ENCODE assay signal across 9 mouse cellular contexts in the genomic region with DNA sequence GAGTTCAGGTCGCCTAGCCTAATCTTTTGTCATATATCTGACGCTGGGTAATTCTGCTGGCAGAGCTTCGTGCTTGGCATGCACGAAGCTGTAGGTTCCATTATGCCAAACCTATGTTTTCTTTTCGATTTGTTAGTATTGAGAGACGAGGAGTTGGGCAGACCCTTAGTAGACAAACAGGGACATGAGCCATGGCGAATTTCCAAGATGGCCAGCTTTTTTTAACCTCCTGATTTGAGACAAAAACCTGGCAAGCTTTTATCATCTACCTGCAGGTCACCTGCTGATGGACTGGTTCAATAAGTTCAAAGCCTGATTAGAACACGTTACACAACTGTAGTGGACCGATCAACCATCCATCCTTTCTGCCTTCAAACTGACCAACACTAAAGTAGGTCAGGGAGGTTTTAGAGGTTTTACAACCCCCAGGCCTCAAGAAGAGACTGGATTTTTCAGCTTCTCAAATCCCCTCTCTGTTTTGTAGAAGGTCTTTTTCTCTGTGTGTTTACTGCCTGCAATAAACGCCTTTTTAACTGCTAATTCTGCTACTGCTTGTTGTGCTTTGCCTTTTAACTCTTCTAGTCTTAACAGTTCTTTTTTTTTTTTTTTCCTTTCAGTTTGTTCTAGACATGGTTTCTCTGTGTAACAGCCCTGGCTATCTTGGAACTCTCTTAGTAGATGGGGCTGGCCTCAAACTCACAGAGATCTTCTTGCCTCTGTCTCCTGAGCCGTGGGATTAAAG. TPM values are rescaled to one million over a fixed set of nuclear protein-coding genes. Genes with fewer than 3 reads are reported as not detected.
A peak's percentile ranks its signal among the peaks of the same experiment; 100 is the strongest.
DNase-seq lines count a peak whose midpoint lies in the region; ATAC-seq lines count a peak whose summit lies in the region.
"Had no signal": no experiment of that assay in that cellular context is flagged by ENCODE, and none has a peak within 500 bp of the region (broad histone marks: within the 10 kb centered on the region; RNA-seq: fewer than 3 reads in every experiment).

No protein-coding gene starts in this region.

- H3K4me3 ChIP-seq in heart, embryonic 14.5 days (ENCODE audit: control insufficient read depth in 1 of 2, insufficient read depth in 1 of 2, low read depth in 1 of 2, low read length in 2 of 2), result peak overlapping the region; percentile 93 to 94
- peak overlapping the region; percentile 90 for H3K4me3 ChIP-seq in limb, embryonic 12.5 days (replicated peaks)
- H3K4me3 ChIP-seq in neural tube, embryonic 13.5 days, result peak overlapping the region; percentile 68

- H3K4me1 ChIP-seq in heart, embryonic 14.5 days (ENCODE audit: control insufficient read depth in 2 of 2, insufficient read depth in 2 of 2, low read length in 2 of 2), result peaks cover 3 to 18% of the 10 kb centered on the region in 2 experiments; a peak in 3 of 4 replicates
- peaks cover 11% of the 10 kb centered on the region for H3K4me1 ChIP-seq in limb, embryonic 12.5 days (replicated peaks)
- H3K4me1 ChIP-seq in neural tube, embryonic 13.5 days (replicated peaks), result peaks cover 32% of the 10 kb centered on the region

- DNase-seq in gastrocnemius, adult 18-20 months (ENCODE audit: low spot score), result peak; percentile 24
- DNase-seq in gastrocnemius, postnatal 14 days, result no peak
- DNase-seq in spleen, postnatal 10 days (ENCODE audit: low spot score in 2 of 2), result peak; percentile 37 to 49
- no peak for DNase-seq in spleen, adult 12 weeks (ENCODE audit: low spot score)
- no peak for DNase-seq in layer of hippocampus, adult 9-11 months

- H3K4me2 ChIP-seq in heart, embryonic 14.5 days (ENCODE audit: low read length), result peak overlapping the region; percentile 81
- peak overlapping the region; percentile 77 for H3K4me2 ChIP-seq in limb, embryonic 12.5 days
- peak overlapping the region; percentile 79 for H3K4me2 ChIP-seq in neural tube, embryonic 13.5 days

- no peaks in the 10 kb centered on the region for H3K36me3 ChIP-seq in heart, embryonic 14.5 days (ENCODE audit: control insufficient read depth, insufficient read depth, low read length)
- peaks cover 2% of the 10 kb centered on the region; the same call in 1 of the 2 replicates for H3K36me3 ChIP-seq in limb, embryonic 12.5 days
- H3K36me3 ChIP-seq in neural tube, embryonic 13.5 days, result no peaks in the 10 kb centered on the region

- no peaks in the 10 kb centered on the region for H3K27me3 ChIP-seq in heart, embryonic 14.5 days (ENCODE audit: control insufficient read depth, insufficient read depth, low read length)
- no peaks in the 10 kb centered on the region for H3K27me3 ChIP-seq in limb, embryonic 12.5 days
- H3K27me3 ChIP-seq in neural tube, embryonic 13.5 days, result no peaks in the 10 kb centered on the region

- intact Hi-C loops in gastrocnemius, postnatal 14 days (cut with DNase I; ENCODE audit: low total_unique reads), result no loop called here

- no peaks in the 10 kb centered on the region for H3K9me3 ChIP-seq in heart, embryonic 14.5 days (ENCODE audit: control insufficient read depth, low read length)
- H3K9me3 ChIP-seq in limb, embryonic 12.5 days, result no peaks in the 10 kb centered on the region
- no peaks in the 10 kb centered on the region for H3K9me3 ChIP-seq in neural tube, embryonic 13.5 days

- peak overlapping the region; percentile 96 to 98 for H3K27ac ChIP-seq in heart, embryonic 14.5 days (replicated peaks in 1 of 2; ENCODE audit: control insufficient read depth in 1 of 2, insufficient read depth in 1 of 2, low read depth in 2 of 2, low read length in 2 of 2)
- H3K27ac ChIP-seq in limb, embryonic 12.5 days, result peak overlapping the region; percentile 98
- H3K27ac ChIP-seq in neural tube, embryonic 13.5 days (replicated peaks), result peak overlapping the region; percentile 50

- no peak for ATAC-seq in heart, embryonic 14.5 days (ENCODE audit: insufficient number of reproducible peaks, insufficient read depth, low FRiP score, low read depth)
- no peak for ATAC-seq in limb, embryonic 12.5 days (ENCODE audit: insufficient number of reproducible peaks, insufficient read depth, low FRiP score, low TSS enrichment, low read depth)
- ATAC-seq in neural tube, embryonic 13.5 days (ENCODE audit: low read depth), result peak; percentile 3; the same call in 1 of the 2 replicates

- 31% methylated on average over 11 of the region's 11 CpGs for WGBS in heart, embryonic 14.5 days
- 25% methylated on average over 11 of the region's 11 CpGs for WGBS in limb, embryonic 12.5 days
- 19% methylated on average over 11 of the region's 11 CpGs for WGBS in neural tube, embryonic 13.5 days

- peak overlapping the region; percentile 96 for H3K9ac ChIP-seq in heart, embryonic 14.5 days (ENCODE audit: low read length)
- H3K9ac ChIP-seq in limb, embryonic 12.5 days (replicated peaks), result peak overlapping the region; percentile 93; the same call in 1 of the 2 replicates
- H3K9ac ChIP-seq in neural tube, embryonic 13.5 days, result peak overlapping the region; percentile 51

RNA-seq across cellular contexts. Expression of gene Ahctf1, which starts 0.8 kb away (rescaled TPM):
- 10 to 100 TPM; 15.0 to 17.5 TPM for total RNA-seq in gastrocnemius, adult 18-20 months (2021)
- 10 to 100 TPM; 14.8 to 17.8 TPM for total RNA-seq in gastrocnemius, postnatal 14 days (2021)
- polyA plus RNA-seq in heart, embryonic 14.5 days (2014; fragmentation: Nextera tagmentation; extraction: Ambion mirVana), result 18.9 and 20.0 TPM in 2 replicates
- polyA plus RNA-seq in limb, embryonic 12.5 days (2016; fragmentation: Nextera tagmentation; extraction: Ambion mirVana), result 33.3 and 36.3 TPM in 2 replicates
- polyA plus RNA-seq in neural tube, embryonic 13.5 days (2015; fragmentation: Nextera tagmentation; extraction: Ambion mirVana), result 17.5 and 18.1 TPM in 2 replicates

RNA-seq across cellular contexts. Expression of gene Gm10518, which starts 1.1 kb away (rescaled TPM):
- total RNA-seq in gastrocnemius, adult 18-20 months (2021), result not detected
- not detected for total RNA-seq in gastrocnemius, postnatal 14 days (2021)
- polyA plus RNA-seq in heart, embryonic 14.5 days (2014; fragmentation: Nextera tagmentation; extraction: Ambion mirVana), result 0.20 TPM in 1 of 2 replicates, not detected in the other
- polyA plus RNA-seq in limb, embryonic 12.5 days (2016; fragmentation: Nextera tagmentation; extraction: Ambion mirVana), result 0.28 and 0.35 TPM in 2 replicates
- not detected in 2 replicates for polyA plus RNA-seq in neural tube, embryonic 13.5 days (2015; fragmentation: Nextera tagmentation; extraction: Ambion mirVana)
- total RNA-seq: heart, adult 18-20 months had no signal

RNA-seq across cellular contexts. Expression of gene Kif28, which starts 59.2 kb away (rescaled TPM):
- under 1 TPM; 0.07 to 0.11 TPM for total RNA-seq in gastrocnemius, adult 18-20 months (2021)
- under 1 TPM; 0.13 to 0.16 TPM for total RNA-seq in gastrocnemius, postnatal 14 days (2021)
- polyA plus RNA-seq in heart, embryonic 14.5 days (2014; fragmentation: Nextera tagmentation; extraction: Ambion mirVana), result 0.11 TPM in 1 of 2 replicates, not detected in the other
- not detected in 2 replicates for polyA plus RNA-seq in limb, embryonic 12.5 days (2016; fragmentation: Nextera tagmentation; extraction: Ambion mirVana)
- not detected in 2 replicates for polyA plus RNA-seq in neural tube, embryonic 13.5 days (2015; fragmentation: Nextera tagmentation; extraction: Ambion mirVana)

Comparison
In these comparisons a context has a peak if more than half of its experiments do, and no peak if none do; other contexts are left out.
1. DNase-seq: peak in gastrocnemius, adult 18-20 months (single experiment) and spleen, postnatal 10 days (2 of 2); none in gastrocnemius, postnatal 14 days (single experiment), spleen, adult 12 weeks (single experiment) and layer of hippocampus, adult 9-11 months (single experiment).
2. Peak in every context shown above with its lines, with median percentiles within 50 percentile points of each other: H3K27ac ChIP-seq, H3K4me2 ChIP-seq, H3K4me3 ChIP-seq and H3K9ac ChIP-seq.